Mouse (Mus musculus): ENCODE measurements around the gene Dbp.

DNA sequence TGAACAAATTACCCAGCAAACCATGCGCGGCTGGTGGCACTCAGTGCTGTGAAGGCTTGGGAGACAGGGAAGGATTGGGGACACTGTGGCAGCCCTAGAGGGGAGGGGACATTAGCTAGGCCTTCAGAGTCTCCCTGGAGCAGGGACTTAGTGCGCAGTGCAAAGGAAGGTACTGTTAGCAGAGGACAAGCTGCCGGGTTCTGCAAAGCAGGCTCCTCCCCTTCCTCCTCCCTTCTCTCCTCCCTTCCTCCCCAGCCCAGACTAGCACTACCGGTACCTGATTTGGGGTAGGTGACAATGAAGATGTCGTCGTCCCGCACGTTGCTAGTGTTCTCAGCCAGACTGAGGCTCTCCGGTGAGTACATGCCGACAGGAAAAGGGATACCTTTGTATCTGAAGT is 36.9 kb downstream of the Dbp start:
- TF ChIP-seq ZNF384 (IDR thresholded peaks at IDR 0.05; ENCODE audit: low read depth, low read length) (no peak), HCFC1 (IDR thresholded peaks at IDR 0.05; ENCODE audit: borderline replicate concordance, insufficient read depth, low read length) (no peak)

All from ES-E14 (cell line).